Comparison of ENCODE assay signal across 14 mouse cellular contexts in genomic region chr7:136430085-136431011, GRCm38 (mm10).
DNase-seq lines count a peak whose midpoint lies in the region; ATAC-seq lines count a peak whose summit lies in the region.
"Had no signal": no experiment of that assay in that cellular context is flagged by ENCODE, and none has a peak within 500 bp of the region (broad histone marks: within the 10 kb centered on the region; RNA-seq: fewer than 3 reads in every experiment).

No protein-coding gene starts in this region.

- DNase-seq in heart, adult 8-10 months (ENCODE audit: low spot score): no peak
- no peak for DNase-seq in lung, adult 18-20 months
- peak; percentile 27 for DNase-seq in embryonic facial prominence, embryonic 11.5 days (ENCODE audit: low spot score)
- DNase-seq in ovary, postnatal 36 days (ENCODE audit: low spot score): no peak
- DNase-seq in layer of hippocampus, postnatal 25 days (ENCODE audit: extremely low spot score in 1 of 2, low spot score in 1 of 2): no peak
- DNase-seq: B cell, adult 2 months; cerebellum, postnatal 36 days; layer of hippocampus, adult 9-11 months; right cerebral cortex, postnatal 25 days had no signal

- H3K27me3 ChIP-seq in heart, embryonic 11.5 days (ENCODE audit: control insufficient read depth, insufficient read depth, low read length): 0 out of 2 replicates have a peak, but pooled peaks cover 4% of the 10 kb centered on the region
- H3K27me3 ChIP-seq in lung, embryonic 15.5 days: peaks cover 13% of the 10 kb centered on the region; the same call in 1 of the 2 replicates
- H3K27me3 ChIP-seq in embryonic facial prominence, embryonic 11.5 days (ENCODE audit: control insufficient read depth, insufficient read depth, low read length): no peaks in the 10 kb centered on the region
- no peaks in the 10 kb centered on the region for H3K27me3 ChIP-seq in neural tube, embryonic 14.5 days (ENCODE audit: control insufficient read depth, insufficient read depth, low read length)
- H3K27me3 ChIP-seq: liver, embryonic 15.5 days had no signal

- no peak overlapping the region for H3K9ac ChIP-seq in heart, embryonic 11.5 days (ENCODE audit: low read depth, low read length)
- H3K9ac ChIP-seq in lung, embryonic 15.5 days: no peak overlapping the region
- H3K9ac ChIP-seq in embryonic facial prominence, embryonic 11.5 days (replicated peaks; ENCODE audit: low read length): no peak overlapping the region
- H3K9ac ChIP-seq in neural tube, embryonic 14.5 days (replicated peaks; ENCODE audit: low read depth, low read length): no peak overlapping the region
- H3K9ac ChIP-seq: liver, embryonic 15.5 days had no signal

- H3K36me3 ChIP-seq in heart, embryonic 11.5 days (ENCODE audit: control insufficient read depth, insufficient read depth, low read length): no peaks in the 10 kb centered on the region
- H3K36me3 ChIP-seq in lung, embryonic 15.5 days: no peaks in the 10 kb centered on the region
- H3K36me3 ChIP-seq in embryonic facial prominence, embryonic 11.5 days (replicated peaks; ENCODE audit: control insufficient read depth, insufficient read depth, low read depth, low read length): no peaks in the 10 kb centered on the region
- no peaks in the 10 kb centered on the region for H3K36me3 ChIP-seq in neural tube, embryonic 14.5 days (ENCODE audit: control insufficient read depth, insufficient read depth, low read length)
- H3K36me3 ChIP-seq: liver, embryonic 15.5 days had no signal

- no peak overlapping the region for H3K27ac ChIP-seq in heart, embryonic 11.5 days (ENCODE audit: low read depth, low read length)
- H3K27ac ChIP-seq in lung, embryonic 15.5 days: no peak overlapping the region
- H3K27ac ChIP-seq in embryonic facial prominence, embryonic 11.5 days (replicated peaks; ENCODE audit: low read depth, low read length): no peak overlapping the region
- peak overlapping the region; percentile 39 for H3K27ac ChIP-seq in neural tube, embryonic 14.5 days (ENCODE audit: low read depth, low read length)
- H3K27ac ChIP-seq: liver, embryonic 15.5 days had no signal

- no peak overlapping the region for H3K4me2 ChIP-seq in heart, embryonic 11.5 days
- no peak overlapping the region for H3K4me2 ChIP-seq in lung, embryonic 15.5 days
- H3K4me2 ChIP-seq in embryonic facial prominence, embryonic 11.5 days (ENCODE audit: low read depth, low read length): no peak overlapping the region
- H3K4me2 ChIP-seq in neural tube, embryonic 14.5 days (ENCODE audit: low read depth, low read length): no peak overlapping the region
- H3K4me2 ChIP-seq: liver, embryonic 15.5 days had no signal

- peaks cover 5% of the 10 kb centered on the region for H3K4me1 ChIP-seq in heart, embryonic 11.5 days (ENCODE audit: control insufficient read depth, insufficient read depth, low read length)
- peaks cover 3% of the 10 kb centered on the region for H3K4me1 ChIP-seq in lung, embryonic 15.5 days
- no peaks in the 10 kb centered on the region for H3K4me1 ChIP-seq in embryonic facial prominence, embryonic 11.5 days (ENCODE audit: control insufficient read depth, insufficient read depth, low read length)
- H3K4me1 ChIP-seq in neural tube, embryonic 14.5 days (ENCODE audit: control insufficient read depth, insufficient read depth, low read length): peaks cover 20% of the 10 kb centered on the region
- H3K4me1 ChIP-seq: liver, embryonic 15.5 days had no signal

- 66% methylated on average over 21 of the region's 21 CpGs for WGBS in heart, embryonic 11.5 days (ENCODE audit: insufficient replicate concordance)
- WGBS in lung, embryonic 15.5 days: 61% methylated on average over 21 of the region's 21 CpGs
- WGBS in embryonic facial prominence, embryonic 11.5 days: 48% methylated on average over 21 of the region's 21 CpGs
- WGBS in neural tube, embryonic 14.5 days: 33% methylated on average over 21 of the region's 21 CpGs

- ATAC-seq in heart, embryonic 11.5 days (replicated peaks; ENCODE audit: insufficient number of reproducible peaks, low FRiP score, low TSS enrichment): peak; percentile 59; the same call in 1 of the 2 replicates
- 0 out of 2 replicates have a peak, but pooled peaks have one; percentile 35 for ATAC-seq in lung, embryonic 15.5 days (ENCODE audit: borderline replicate concordance, extremely low read depth, low FRiP score, low TSS enrichment)
- ATAC-seq in embryonic facial prominence, embryonic 11.5 days (replicated peaks; ENCODE audit: insufficient number of reproducible peaks, low FRiP score, low TSS enrichment, low read depth): peak; percentile 52; the same call in 1 of the 2 replicates
- no peak for ATAC-seq in neural tube, embryonic 14.5 days (ENCODE audit: low read depth)

- no peak overlapping the region for H3K4me3 ChIP-seq in heart, embryonic 11.5 days (ENCODE audit: low read depth, low read length)
- no peak overlapping the region for H3K4me3 ChIP-seq in lung, embryonic 15.5 days
- H3K4me3 ChIP-seq in embryonic facial prominence, embryonic 11.5 days (ENCODE audit: low read depth, low read length): no peak overlapping the region
- no peak overlapping the region for H3K4me3 ChIP-seq in neural tube, embryonic 14.5 days (ENCODE audit: low read depth, low read length)
- H3K4me3 ChIP-seq: liver, embryonic 15.5 days; myocyte had no signal

- no peaks in the 10 kb centered on the region for H3K9me3 ChIP-seq in heart, embryonic 11.5 days (replicated peaks; ENCODE audit: control insufficient read depth, low read length)
- H3K9me3 ChIP-seq in lung, embryonic 15.5 days: no peaks in the 10 kb centered on the region
- no peaks in the 10 kb centered on the region for H3K9me3 ChIP-seq in embryonic facial prominence, embryonic 11.5 days (replicated peaks; ENCODE audit: control insufficient read depth, low read length)
- no peaks in the 10 kb centered on the region for H3K9me3 ChIP-seq in neural tube, embryonic 14.5 days (ENCODE audit: control insufficient read depth, low read length)
- H3K9me3 ChIP-seq: liver, embryonic 15.5 days had no signal
